Mouse (Mus musculus) mature B cell (primary cell): Measurements from ENCODE around the gene D5Ertd579e.

Experiments
- in situ Hi-C: fragments of 300-500 bp; cut with MboI; formaldehyde crosslinking; loops from 2 replicates; pipeline ENCODE4 v1.14.3; 2019

The D5Ertd579e gene

GRCm38 (mm10) chr5:36695461-36696231, at the start of gene D5Ertd579e:
Gene D5Ertd579e (minus strand): TSS chr5:36696024.
- in situ Hi-C loops = no loop called here

GRCm38 (mm10) chr5:36742126-36742848, 46.5 kb upstream of the D5Ertd579e start:
- in situ Hi-C loops = loop anchor here (5.0 kb wide), 2 partner anchors 140 to 280 kb away; partner anchors contain the start of gene Grpel1

GRCm38 (mm10) chr5:36739829-36740228, 44.0 kb upstream of the D5Ertd579e start:
- in situ Hi-C loops = loop anchor here (5.0 kb wide), 2 partner anchors 138 to 278 kb away; partner anchors contain the start of gene Grpel1

- in situ Hi-C loops = no loop called here
These were observed 43.2 kb upstream of the D5Ertd579e start for GRCm38 (mm10) chr5:36738799-36739615.

GRCm38 (mm10) chr5:36737765-36738164, 41.9 kb upstream of the D5Ertd579e start:
- in situ Hi-C loops = no loop called here

GRCm38 (mm10) chr5:36736009-36736408, 40.2 kb upstream of the D5Ertd579e start:
- in situ Hi-C loops = no loop called here

GRCm38 (mm10) chr5:36735106-36735505, 39.3 kb upstream of the D5Ertd579e start:
- in situ Hi-C loops = no loop called here

- in situ Hi-C loops = no loop called here
These were observed 37.6 kb upstream of the D5Ertd579e start for GRCm38 (mm10) chr5:36733405-36733804.

GRCm38 (mm10) chr5:36731901-36732652, 36.3 kb upstream of the D5Ertd579e start:
- in situ Hi-C loops = no loop called here

- in situ Hi-C loops = no loop called here
These were observed 34.9 kb upstream of the D5Ertd579e start for GRCm38 (mm10) chr5:36730689-36731088.

GRCm38 (mm10) chr5:36729923-36730322, 34.1 kb upstream of the D5Ertd579e start:
- in situ Hi-C loops = no loop called here

GRCm38 (mm10) chr5:36729086-36729473, 33.3 kb upstream of the D5Ertd579e start:
- in situ Hi-C loops = no loop called here

GRCm38 (mm10) chr5:36728403-36729085, 32.7 kb upstream of the D5Ertd579e start:
- in situ Hi-C loops = no loop called here

- in situ Hi-C loops = no loop called here
These were observed 32.0 kb upstream of the D5Ertd579e start for GRCm38 (mm10) chr5:36727776-36728175.

- in situ Hi-C loops = no loop called here
These were observed 31.3 kb upstream of the D5Ertd579e start for GRCm38 (mm10) chr5:36727136-36727535.

GRCm38 (mm10) chr5:36726387-36726801, 30.6 kb upstream of the D5Ertd579e start:
- in situ Hi-C loops = no loop called here

GRCm38 (mm10) chr5:36725861-36726260, 30.0 kb upstream of the D5Ertd579e start:
- in situ Hi-C loops = no loop called here

GRCm38 (mm10) chr5:36724274-36724673, 28.4 kb upstream of the D5Ertd579e start:
- in situ Hi-C loops = no loop called here

GRCm38 (mm10) chr5:36723356-36723755, 27.5 kb upstream of the D5Ertd579e start:
- in situ Hi-C loops = no loop called here

- in situ Hi-C loops = no loop called here
These were observed 26.6 kb upstream of the D5Ertd579e start for GRCm38 (mm10) chr5:36722415-36722856.
